8 mouse cellular contexts compared by ENCODE assay signal in the genomic region with DNA sequence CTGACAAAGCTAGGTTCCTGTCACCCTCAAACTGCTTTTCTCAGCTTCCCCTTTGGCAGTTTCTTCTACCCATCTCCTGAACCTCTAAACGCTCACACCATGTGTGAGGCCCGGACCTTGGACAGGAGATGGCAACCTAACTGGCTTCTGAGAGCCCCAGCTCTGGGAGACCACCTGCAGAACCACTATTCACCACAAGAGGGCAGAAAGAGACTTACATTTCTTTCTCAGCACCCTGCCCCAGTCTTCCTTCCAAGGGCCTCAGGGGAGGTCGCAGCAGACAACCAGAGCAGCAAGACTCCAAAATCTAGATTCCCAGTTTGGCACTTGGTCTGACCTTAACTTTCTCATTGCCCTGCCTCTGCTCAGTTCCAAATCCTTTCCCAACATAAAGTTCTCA. TPM values are rescaled to one million over a fixed set of nuclear protein-coding genes. Genes with fewer than 3 reads are reported as not detected.
A peak's percentile ranks its signal among the peaks of the same experiment; 100 is the strongest.
DNase-seq lines count a peak whose midpoint lies in the region; ATAC-seq and TF ChIP-seq lines count a peak whose summit lies in the region.

No protein-coding gene starts in this region.

- peak; percentile 87 for TF ChIP-seq CTCF in hindbrain, postnatal 0 days (IDR thresholded peaks at IDR 0.05; ENCODE audit: low read depth)

- peaks cover 87% of the 10 kb centered on the region for H3K36me3 ChIP-seq in hindbrain, embryonic 10.5 days
- H3K36me3 ChIP-seq in hindbrain, embryonic 12.5 days: peaks cover 84% of the 10 kb centered on the region
- peaks cover 84% of the 10 kb centered on the region for H3K36me3 ChIP-seq in forebrain, embryonic 13.5 days (ENCODE audit: poor library complexity, severe bottlenecking)
- H3K36me3 ChIP-seq in hindbrain, postnatal 0 days (ENCODE audit: insufficient read depth, low read length): peaks cover 68% of the 10 kb centered on the region
- H3K36me3 ChIP-seq in midbrain, embryonic 13.5 days: peaks cover 88% of the 10 kb centered on the region

- ATAC-seq in hindbrain, embryonic 12.5 days (ENCODE audit: low FRiP score): no peak
- peak; percentile 50; the same call in 1 of the 2 replicates for ATAC-seq in forebrain, embryonic 13.5 days
- peak; percentile 64 for ATAC-seq in hindbrain, postnatal 0 days
- 0 out of 2 replicates have a peak, but pooled peaks have one; percentile 37 for ATAC-seq in midbrain, embryonic 13.5 days

- H3K9ac ChIP-seq in hindbrain, embryonic 12.5 days: no peak overlapping the region
- H3K9ac ChIP-seq in forebrain, embryonic 13.5 days: no peak overlapping the region
- no peak overlapping the region for H3K9ac ChIP-seq in hindbrain, postnatal 0 days (replicated peaks; ENCODE audit: low read length)
- H3K9ac ChIP-seq in midbrain, embryonic 13.5 days (replicated peaks): no peak overlapping the region

- H3K27me3 ChIP-seq in hindbrain, embryonic 10.5 days (ENCODE audit: insufficient read depth, poor library complexity, severe bottlenecking): no peaks in the 10 kb centered on the region
- no peaks in the 10 kb centered on the region for H3K27me3 ChIP-seq in hindbrain, embryonic 12.5 days
- no peaks in the 10 kb centered on the region for H3K27me3 ChIP-seq in forebrain, embryonic 13.5 days
- H3K27me3 ChIP-seq in hindbrain, postnatal 0 days (ENCODE audit: insufficient read depth, low read length): no peaks in the 10 kb centered on the region
- H3K27me3 ChIP-seq in midbrain, embryonic 13.5 days: no peaks in the 10 kb centered on the region

- 44% methylated on average over 3 of the region's 3 CpGs for WGBS in hindbrain, embryonic 10.5 days
- 35% methylated on average over 3 of the region's 3 CpGs for WGBS in hindbrain, embryonic 12.5 days
- WGBS in forebrain, embryonic 13.5 days: 34% methylated on average over 3 of the region's 3 CpGs
- WGBS in hindbrain, postnatal 0 days: 28% methylated on average over 3 of the region's 3 CpGs
- WGBS in midbrain, embryonic 13.5 days: 33% methylated on average over 3 of the region's 3 CpGs

- no peak overlapping the region for H3K27ac ChIP-seq in hindbrain, embryonic 10.5 days
- H3K27ac ChIP-seq in hindbrain, embryonic 12.5 days: no peak overlapping the region
- no peak overlapping the region for H3K27ac ChIP-seq in forebrain, embryonic 13.5 days
- H3K27ac ChIP-seq in hindbrain, postnatal 0 days: no peak overlapping the region
- H3K27ac ChIP-seq in midbrain, embryonic 13.5 days: no peak overlapping the region

- peak; percentile 76 for DNase-seq in hindbrain, embryonic 10.5 days (ENCODE audit: low spot score)
- DNase-seq in c-Kit-positive CD71-positive TER-119-negative erythroid progenitor cells, embryonic 14.5 days (ENCODE audit: low read depth): peak; percentile 67
- DNase-seq in hindbrain, postnatal 0 days (ENCODE audit: low spot score): peak; percentile 90
- DNase-seq in left cerebral cortex, adult 18-20 months (ENCODE audit: low spot score in 2 of 2): peak; percentile 50 to 71
- peak; percentile 55 to 74 for DNase-seq in spleen, postnatal 36 days (ENCODE audit: low spot score in 2 of 2)

- no peak overlapping the region for H3K4me2 ChIP-seq in hindbrain, embryonic 12.5 days (replicated peaks)
- no peak overlapping the region for H3K4me2 ChIP-seq in forebrain, embryonic 13.5 days
- H3K4me2 ChIP-seq in hindbrain, postnatal 0 days (ENCODE audit: low read depth, low read length): no peak overlapping the region
- H3K4me2 ChIP-seq in midbrain, embryonic 13.5 days (replicated peaks): no peak overlapping the region

- no peak overlapping the region for H3K4me3 ChIP-seq in hindbrain, embryonic 10.5 days
- no peak overlapping the region for H3K4me3 ChIP-seq in hindbrain, embryonic 12.5 days
- H3K4me3 ChIP-seq in forebrain, embryonic 13.5 days: no peak overlapping the region
- H3K4me3 ChIP-seq in hindbrain, postnatal 0 days (ENCODE audit: low read length): no peak overlapping the region
- H3K4me3 ChIP-seq in midbrain, embryonic 13.5 days (replicated peaks): no peak overlapping the region

- H3K4me1 ChIP-seq in hindbrain, embryonic 10.5 days (replicated peaks): 0 out of 2 replicates have a peak, but pooled peaks cover 2% of the 10 kb centered on the region
- H3K4me1 ChIP-seq in hindbrain, embryonic 12.5 days: no peaks in the 10 kb centered on the region; the same call in 1 of the 2 replicates
- H3K4me1 ChIP-seq in forebrain, embryonic 13.5 days: no peaks in the 10 kb centered on the region
- H3K4me1 ChIP-seq in hindbrain, postnatal 0 days (ENCODE audit: insufficient read depth, low read length): no peaks in the 10 kb centered on the region
- no peaks in the 10 kb centered on the region for H3K4me1 ChIP-seq in midbrain, embryonic 13.5 days (replicated peaks)

- no peaks in the 10 kb centered on the region for H3K9me3 ChIP-seq in hindbrain, embryonic 10.5 days
- no peaks in the 10 kb centered on the region for H3K9me3 ChIP-seq in hindbrain, embryonic 12.5 days (replicated peaks)
- no peaks in the 10 kb centered on the region for H3K9me3 ChIP-seq in forebrain, embryonic 13.5 days (replicated peaks)
- no peaks in the 10 kb centered on the region for H3K9me3 ChIP-seq in hindbrain, postnatal 0 days (ENCODE audit: low read length)
- H3K9me3 ChIP-seq in midbrain, embryonic 13.5 days: no peaks in the 10 kb centered on the region

RNA-seq across cellular contexts. Expression of a gene that starts 35.1 kb away (rescaled TPM):
- 23.1 and 70.9 TPM in 2 replicates for polyA plus RNA-seq in hindbrain, embryonic 10.5 days (2016; fragmentation: Nextera tagmentation; extraction: Ambion mirVana)
- 101 and 109 TPM in 2 replicates for polyA plus RNA-seq in hindbrain, embryonic 12.5 days (2016; fragmentation: Nextera tagmentation; extraction: Ambion mirVana)
- 36.8 and 50.7 TPM in 2 replicates for polyA plus RNA-seq in forebrain, embryonic 13.5 days (2015; fragmentation: Nextera tagmentation; extraction: Ambion mirVana)
- 26.0 and 33.5 TPM in 2 replicates for total RNA-seq in hindbrain, postnatal 0 days (2014; rRNA removed)
- polyA plus RNA-seq in hindbrain, postnatal 0 days (2015; fragmentation: Nextera tagmentation; extraction: Ambion mirVana): 134 and 146 TPM in 2 replicates
- total RNA-seq in left cerebral cortex, adult 18-20 months (2021): 1 to 10 TPM; 7.6 to 8.3 TPM
- 78.8 and 83.9 TPM in 2 replicates for polyA plus RNA-seq in midbrain, embryonic 13.5 days (2015; fragmentation: Nextera tagmentation; extraction: Ambion mirVana)

RNA-seq across cellular contexts. Expression of a gene that starts 47.2 kb away (rescaled TPM):
- polyA plus RNA-seq in hindbrain, embryonic 10.5 days (2016; fragmentation: Nextera tagmentation; extraction: Ambion mirVana): 103 and 118 TPM in 2 replicates
- 67.1 and 67.5 TPM in 2 replicates for polyA plus RNA-seq in hindbrain, embryonic 12.5 days (2016; fragmentation: Nextera tagmentation; extraction: Ambion mirVana)
- 89.6 and 91.5 TPM in 2 replicates for polyA plus RNA-seq in forebrain, embryonic 13.5 days (2015; fragmentation: Nextera tagmentation; extraction: Ambion mirVana)
- total RNA-seq in hindbrain, postnatal 0 days (2014; rRNA removed): 66.1 and 91.1 TPM in 2 replicates
- 49.7 and 49.9 TPM in 2 replicates for polyA plus RNA-seq in hindbrain, postnatal 0 days (2015; fragmentation: Nextera tagmentation; extraction: Ambion mirVana)
- 10 to 100 TPM; 23.4 to 27.0 TPM for total RNA-seq in left cerebral cortex, adult 18-20 months (2021)
- polyA plus RNA-seq in midbrain, embryonic 13.5 days (2015; fragmentation: Nextera tagmentation; extraction: Ambion mirVana): 54.3 and 56.2 TPM in 2 replicates

RNA-seq across cellular contexts. Expression of a gene that starts 51.5 kb away (rescaled TPM):
- 55.7 and 71.7 TPM in 2 replicates for polyA plus RNA-seq in hindbrain, embryonic 10.5 days (2016; fragmentation: Nextera tagmentation; extraction: Ambion mirVana)
- 111 and 115 TPM in 2 replicates for polyA plus RNA-seq in hindbrain, embryonic 12.5 days (2016; fragmentation: Nextera tagmentation; extraction: Ambion mirVana)
- 65.1 and 74.7 TPM in 2 replicates for polyA plus RNA-seq in forebrain, embryonic 13.5 days (2015; fragmentation: Nextera tagmentation; extraction: Ambion mirVana)
- 245 TPM in 2 replicates for total RNA-seq in hindbrain, postnatal 0 days (2014; rRNA removed)
- polyA plus RNA-seq in hindbrain, postnatal 0 days (2015; fragmentation: Nextera tagmentation; extraction: Ambion mirVana): 73.7 and 75.5 TPM in 2 replicates
- total RNA-seq in left cerebral cortex, adult 18-20 months (2021): 100 to 1,000 TPM; 264 to 276 TPM
- 98.2 and 99.4 TPM in 2 replicates for polyA plus RNA-seq in midbrain, embryonic 13.5 days (2015; fragmentation: Nextera tagmentation; extraction: Ambion mirVana)

RNA-seq across cellular contexts. Expression of a gene that starts 54.7 kb away (rescaled TPM):
- 8.1 and 10.5 TPM in 2 replicates for polyA plus RNA-seq in hindbrain, embryonic 10.5 days (2016; fragmentation: Nextera tagmentation; extraction: Ambion mirVana)
- polyA plus RNA-seq in hindbrain, embryonic 12.5 days (2016; fragmentation: Nextera tagmentation; extraction: Ambion mirVana): 7.7 and 8.4 TPM in 2 replicates
- 11.9 and 12.8 TPM in 2 replicates for polyA plus RNA-seq in forebrain, embryonic 13.5 days (2015; fragmentation: Nextera tagmentation; extraction: Ambion mirVana)
- 11.0 and 21.9 TPM in 2 replicates for total RNA-seq in hindbrain, postnatal 0 days (2014; rRNA removed)
- polyA plus RNA-seq in hindbrain, postnatal 0 days (2015; fragmentation: Nextera tagmentation; extraction: Ambion mirVana): 16.7 and 17.4 TPM in 2 replicates
- total RNA-seq in left cerebral cortex, adult 18-20 months (2021): 1 to 10 TPM; 3.5 to 5.2 TPM
- 11.5 and 13.8 TPM in 2 replicates for polyA plus RNA-seq in midbrain, embryonic 13.5 days (2015; fragmentation: Nextera tagmentation; extraction: Ambion mirVana)
